Mouse (Mus musculus): ENCODE measurements around the gene Pnmal2. TPM values are rescaled to one million over a fixed set of nuclear protein-coding genes. Genes with fewer than 3 reads are reported as not detected.

Gene Pnmal2
- polyA plus RNA-seq, 1 experiment from 2014 or later: 6.6 TPM

- no peak overlapping the region for H3K27ac ChIP-seq
- H3K4me1 ChIP-seq: peaks cover 15% of the 10 kb centered on the region
- no peaks in the 10 kb centered on the region for H3K27me3 ChIP-seq
- H3K36me3 ChIP-seq: no peaks in the 10 kb centered on the region
- H3K9me3 ChIP-seq: no peaks in the 10 kb centered on the region
- ATAC-seq (ENCODE audit: borderline replicate concordance, extremely low read depth, low FRiP score, low TSS enrichment): no peak
- H3K4me2 ChIP-seq: no peak overlapping the region
- 58% methylated on average over 3 of the region's 3 CpGs for WGBS
- no peak overlapping the region for H3K9ac ChIP-seq
- no peak overlapping the region for H3K4me3 ChIP-seq
Measured at GRCm38 (mm10) chr7:16971160-16971559, 26.7 kb downstream of the Pnmal2 start.

DNA sequence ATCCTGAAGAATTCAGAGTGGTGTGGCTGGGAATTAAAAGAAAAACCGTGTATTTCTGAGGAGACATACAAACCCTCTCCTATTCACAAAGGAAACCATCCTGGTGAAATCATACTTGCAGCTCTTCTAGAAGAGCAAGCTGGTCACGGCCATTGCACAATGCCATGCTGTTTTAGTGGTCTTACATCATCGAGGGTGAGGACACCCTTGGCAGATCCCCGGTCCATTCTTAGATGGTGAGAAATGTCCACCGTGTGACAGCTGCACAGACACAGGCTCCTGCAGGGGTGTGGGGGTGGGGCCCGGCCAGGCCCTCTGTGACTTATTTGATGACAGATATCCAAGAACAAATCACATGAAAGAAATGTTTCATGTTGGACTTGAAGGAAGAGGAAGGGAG lies 29.5 kb downstream of the Pnmal2 start:
- no peaks in the 10 kb centered on the region for H3K9me3 ChIP-seq
- no peak overlapping the region for H3K4me2 ChIP-seq
- H3K4me3 ChIP-seq: no peak overlapping the region
- ATAC-seq (ENCODE audit: borderline replicate concordance, extremely low read depth, low FRiP score, low TSS enrichment): peak; percentile 89
- peak overlapping the region; percentile 64 for H3K27ac ChIP-seq
- H3K27me3 ChIP-seq: no peaks in the 10 kb centered on the region
- 30% methylated on average over 6 of the region's 6 CpGs for WGBS
- H3K36me3 ChIP-seq: no peaks in the 10 kb centered on the region
- no peak overlapping the region for H3K9ac ChIP-seq
- peaks cover 17% of the 10 kb centered on the region for H3K4me1 ChIP-seq

DNA sequence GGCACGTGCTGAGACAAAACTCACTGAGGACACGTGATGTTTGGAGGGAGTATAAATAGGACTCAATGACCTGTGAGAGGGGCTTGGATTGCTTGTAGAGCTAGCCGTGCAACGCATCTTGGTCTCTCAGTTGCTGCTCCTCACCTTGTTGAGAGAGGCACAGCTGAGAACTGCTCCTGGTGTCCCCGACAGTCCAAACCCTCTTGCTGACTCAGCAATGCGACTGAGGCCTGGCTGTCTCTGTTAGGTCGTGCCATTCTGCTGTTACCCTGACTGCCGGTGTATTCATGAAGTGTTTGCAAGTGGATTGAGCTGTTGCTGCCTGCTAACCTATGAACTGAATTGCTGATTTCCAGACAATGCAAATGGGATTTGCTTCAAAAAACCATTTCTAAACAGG lies 31.8 kb downstream of the Pnmal2 start:
- Histone ChIP-seq H3K4me2 (no peak overlapping the region), H3K4me3 (no peak overlapping the region), H3K4me1 (peaks cover 27% of the 10 kb centered on the region), H3K27me3 (no peaks in the 10 kb centered on the region), H3K9me3 (no peaks in the 10 kb centered on the region), H3K36me3 (no peaks in the 10 kb centered on the region), H3K27ac (no peak overlapping the region), H3K9ac (no peak overlapping the region)
- no peak for ATAC-seq (ENCODE audit: borderline replicate concordance, extremely low read depth, low FRiP score, low TSS enrichment)
- WGBS: 42% methylated on average over 8 of the region's 8 CpGs

GRCm38 (mm10) chr7:16978173-16978572 lies 33.7 kb downstream of the Pnmal2 start:
- no peak for ATAC-seq (ENCODE audit: borderline replicate concordance, extremely low read depth, low FRiP score, low TSS enrichment)
- 78% methylated on average over 6 of the region's 6 CpGs for WGBS
- Histone ChIP-seq H3K4me2 (no peak overlapping the region), H3K9ac (no peak overlapping the region), H3K27me3 (no peaks in the 10 kb centered on the region), H3K4me3 (no peak overlapping the region), H3K27ac (no peak overlapping the region), H3K4me1 (peaks cover 31% of the 10 kb centered on the region), H3K36me3 (no peaks in the 10 kb centered on the region), H3K9me3 (no peaks in the 10 kb centered on the region)

- WGBS: 91% methylated on average over 3 of the region's 3 CpGs
- Histone ChIP-seq H3K4me3 (no peak overlapping the region), H3K4me1 (peaks cover 31% of the 10 kb centered on the region), H3K9me3 (no peaks in the 10 kb centered on the region), H3K27ac (no peak overlapping the region), H3K9ac (no peak overlapping the region), H3K36me3 (no peaks in the 10 kb centered on the region), H3K4me2 (no peak overlapping the region), H3K27me3 (no peaks in the 10 kb centered on the region)
- ATAC-seq (ENCODE audit: borderline replicate concordance, extremely low read depth, low FRiP score, low TSS enrichment): no peak
Measured at GRCm38 (mm10) chr7:16978593-16978992, 34.1 kb downstream of the Pnmal2 start.

DNA sequence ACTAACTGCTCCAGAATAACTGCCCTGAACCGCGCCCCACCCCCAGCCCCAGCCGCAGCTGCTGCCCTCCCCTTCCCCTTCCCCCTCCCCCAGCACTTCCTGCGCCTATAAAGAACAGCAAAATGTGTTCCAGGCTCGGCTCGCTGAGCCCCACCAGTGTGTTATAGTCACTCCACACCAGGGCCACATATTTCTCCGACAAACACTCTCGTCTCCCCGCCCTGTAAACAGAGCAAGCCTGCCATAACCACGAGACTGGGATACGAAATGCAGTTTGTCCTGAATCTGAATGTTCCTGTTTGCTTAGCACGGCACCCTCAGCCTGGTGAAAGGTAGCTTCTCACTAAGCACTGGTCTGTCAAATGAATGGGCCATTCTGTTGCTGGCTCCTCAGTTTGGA lies 35.9 kb downstream of the Pnmal2 start:
- peak; percentile 81 for ATAC-seq (ENCODE audit: borderline replicate concordance, extremely low read depth, low FRiP score, low TSS enrichment)
- H3K9ac ChIP-seq: peak overlapping the region; percentile 14; the same call in 1 of the 2 replicates

GRCm38 (mm10) chr7:16982859-16983568 lies 38.5 kb downstream of the Pnmal2 start, which contains the start of gene Gm42372:
Gm42372 (plus strand) TSS chr7:16983086.
- Histone ChIP-seq H3K4me3 (no peak within 1 kb of the TSS), H3K9ac (no peak within 1 kb of the TSS), H3K27ac (no peak within 1 kb of the TSS), H3K4me1 (peaks cover 22% of the 10 kb centered on the region), H3K9me3 (no peaks in the 10 kb centered on the region), H3K27me3 (no peaks in the 10 kb centered on the region), H3K36me3 (no peaks in the 10 kb centered on the region), H3K4me2 (no peak within 1 kb of the TSS)
- WGBS: 25% methylated on average over 26 of the region's 26 CpGs
- ATAC-seq (ENCODE audit: borderline replicate concordance, extremely low read depth, low FRiP score, low TSS enrichment): no peak

More for the DNA sequence above, 35.9 kb downstream of the Pnmal2 start:
- peak overlapping the region; percentile 51 for H3K4me2 ChIP-seq
- no peaks in the 10 kb centered on the region for H3K9me3 ChIP-seq
- H3K27ac ChIP-seq: peak overlapping the region; percentile 78
- peak overlapping the region; percentile 23 for H3K4me3 ChIP-seq
- 0% methylated on average over 12 of the region's 12 CpGs for WGBS
- H3K4me1 ChIP-seq: peaks cover 18% of the 10 kb centered on the region
- H3K36me3 ChIP-seq: no peaks in the 10 kb centered on the region
- no peaks in the 10 kb centered on the region for H3K27me3 ChIP-seq

- H3K4me2 ChIP-seq: no peak overlapping the region
- peaks cover 40% of the 10 kb centered on the region for H3K4me1 ChIP-seq
- no peak overlapping the region for H3K27ac ChIP-seq
- no peaks in the 10 kb centered on the region for H3K36me3 ChIP-seq
- 35% methylated on average over 7 of the region's 7 CpGs for WGBS
- no peak for ATAC-seq (ENCODE audit: borderline replicate concordance, extremely low read depth, low FRiP score, low TSS enrichment)
- no peaks in the 10 kb centered on the region for H3K9me3 ChIP-seq
- no peak overlapping the region for H3K4me3 ChIP-seq
- H3K9ac ChIP-seq: no peak overlapping the region
- no peaks in the 10 kb centered on the region for H3K27me3 ChIP-seq
Measured at GRCm38 (mm10) chr7:16987541-16988149, 43.2 kb downstream of the Pnmal2 start.

DNA sequence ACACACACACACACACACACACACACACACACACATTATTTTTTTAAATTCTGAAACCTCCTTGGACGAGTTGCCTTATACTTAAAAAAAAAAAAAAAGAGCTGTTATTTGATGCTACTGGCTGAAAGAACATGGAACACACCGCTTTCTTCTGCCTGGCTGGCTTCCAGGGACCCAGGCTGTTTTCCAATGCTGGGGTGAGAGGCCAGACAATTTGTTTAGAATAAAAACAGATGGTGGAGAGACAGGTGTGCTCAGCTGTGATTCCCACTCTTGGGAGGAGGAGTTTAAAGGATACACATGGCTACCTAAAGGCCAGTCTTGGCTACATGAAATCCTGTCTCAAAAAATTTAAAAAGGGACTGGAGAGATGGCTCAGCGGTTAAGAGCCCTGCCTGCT lies 43.9 kb downstream of the Pnmal2 start:
- 35% methylated on average over 3 of the region's 3 CpGs for WGBS
- H3K4me1 ChIP-seq: peaks cover 39% of the 10 kb centered on the region
- no peak; the same call in 1 of the 2 replicates for ATAC-seq (ENCODE audit: borderline replicate concordance, extremely low read depth, low FRiP score, low TSS enrichment)
- H3K36me3 ChIP-seq: no peaks in the 10 kb centered on the region
- no peak overlapping the region for H3K4me2 ChIP-seq
- H3K27ac ChIP-seq: no peak overlapping the region
- H3K27me3 ChIP-seq: no peaks in the 10 kb centered on the region
- H3K4me3 ChIP-seq: no peak overlapping the region
- no peaks in the 10 kb centered on the region for H3K9me3 ChIP-seq
- no peak overlapping the region for H3K9ac ChIP-seq

DNA sequence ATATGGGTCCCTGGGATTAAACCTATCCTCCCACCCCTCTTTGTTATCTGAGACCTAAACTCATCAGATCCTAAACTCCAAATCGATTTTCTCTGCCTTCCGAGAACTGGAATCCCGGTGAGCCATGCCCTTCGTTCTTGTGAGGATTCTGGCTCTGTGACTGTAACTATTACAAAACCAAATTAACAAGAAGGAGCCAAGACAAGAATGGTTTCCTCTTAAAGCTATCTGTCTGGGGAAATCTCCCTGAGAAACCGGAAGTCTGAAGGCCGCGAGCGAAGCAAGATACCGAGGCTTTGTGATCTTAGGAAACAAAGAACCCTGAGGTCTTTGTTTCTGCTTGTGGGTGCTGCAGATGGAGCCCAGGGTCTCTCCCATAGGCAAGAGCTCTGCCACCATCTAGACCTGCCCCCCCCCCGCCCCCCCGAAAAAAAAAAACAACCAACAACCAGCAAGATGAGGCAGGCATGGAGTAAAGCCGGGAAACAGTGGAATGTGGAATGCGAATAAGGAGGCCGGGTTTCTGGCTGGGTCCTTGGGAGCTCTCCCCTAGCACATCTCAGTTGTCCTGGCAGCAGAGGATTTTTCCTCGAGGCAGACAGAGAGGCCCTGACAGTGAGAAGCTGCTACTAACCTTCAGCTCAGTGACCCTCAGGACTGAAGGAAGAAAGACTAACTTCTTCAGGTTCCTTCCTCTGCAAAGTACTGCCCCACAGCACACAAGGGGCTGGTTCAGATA lies 45.7 kb downstream of the Pnmal2 start:
- no peaks in the 10 kb centered on the region for H3K27me3 ChIP-seq
- no peak for ATAC-seq (ENCODE audit: borderline replicate concordance, extremely low read depth, low FRiP score, low TSS enrichment)
- H3K4me2 ChIP-seq: no peak overlapping the region
- no peak overlapping the region for H3K4me3 ChIP-seq
- WGBS: 27% methylated on average over 15 of the region's 15 CpGs
- peak overlapping the region; percentile 92 for H3K27ac ChIP-seq
- no peak overlapping the region for H3K9ac ChIP-seq
- no peaks in the 10 kb centered on the region for H3K36me3 ChIP-seq
- no peaks in the 10 kb centered on the region for H3K9me3 ChIP-seq
- H3K4me1 ChIP-seq: peaks cover 45% of the 10 kb centered on the region

- peak; percentile 55 for ATAC-seq (ENCODE audit: borderline replicate concordance, extremely low read depth, low FRiP score, low TSS enrichment)
- Histone ChIP-seq H3K4me1 (peaks cover 62% of the 10 kb centered on the region), H3K9me3 (no peaks in the 10 kb centered on the region), H3K36me3 (peaks cover 9% of the 10 kb centered on the region; the same call in 1 of the 2 replicates), H3K27me3 (no peaks in the 10 kb centered on the region), H3K27ac (peak overlapping the region; percentile 92), H3K9ac (peak overlapping the region; percentile 27; the same call in 1 of the 2 replicates), H3K4me3 (no peak overlapping the region), H3K4me2 (peak overlapping the region; percentile 36)
- 33% methylated on average over 18 of the region's 18 CpGs for WGBS
Measured at GRCm38 (mm10) chr7:16991681-16992450, 47.4 kb downstream of the Pnmal2 start.
